Comparison of ENCODE assay signal across 11 mouse cellular contexts in the genomic region with DNA sequence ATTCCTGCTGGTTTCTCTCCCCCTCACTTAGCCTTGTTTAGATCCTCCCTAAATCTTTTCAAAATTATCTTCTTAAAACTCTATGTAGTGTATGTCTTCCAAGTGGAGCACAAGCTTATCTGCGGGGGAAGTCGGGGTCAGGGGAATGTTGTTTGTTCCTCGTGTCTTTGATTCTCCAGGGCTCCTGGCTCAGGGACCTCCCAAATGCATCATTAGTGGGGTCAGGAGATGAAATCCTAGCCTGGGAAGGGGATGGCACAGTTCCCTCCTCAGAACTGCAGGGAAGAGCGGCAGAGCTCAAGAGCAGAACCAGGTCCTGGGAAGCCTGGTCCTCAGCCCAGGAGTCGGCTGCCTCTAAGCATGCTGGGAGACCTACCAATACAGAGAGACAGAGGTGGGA. TPM values are rescaled to one million over a fixed set of nuclear protein-coding genes. Genes with fewer than 3 reads are reported as not detected.
DNase-seq lines count a peak whose midpoint lies in the region; ATAC-seq lines count a peak whose summit lies in the region.
"Had no signal": no experiment of that assay in that cellular context is flagged by ENCODE, and none has a peak within 500 bp of the region (broad histone marks: within the 10 kb centered on the region; RNA-seq: fewer than 3 reads in every experiment).

No protein-coding gene starts in this region.

- DNase-seq in heart, adult 18-20 months: peak; percentile 68 to 81
- no peak for DNase-seq in heart, adult 9 months (ENCODE audit: low spot score in 2 of 2)
- no peak for DNase-seq in midbrain, embryonic 10.5 days (ENCODE audit: low spot score)
- DNase-seq in midbrain, embryonic 11.5 days (ENCODE audit: low spot score, missing footprints): no peak
- DNase-seq in embryo, embryonic 10 days (ENCODE audit: low spot score): no peak
- no peak for DNase-seq in cerebellum, adult 11-12 months

- H3K9me3 ChIP-seq in midbrain, embryonic 10.5 days (replicated peaks): no peaks in the 10 kb centered on the region
- H3K9me3 ChIP-seq in midbrain, embryonic 11.5 days (ENCODE audit: control insufficient read depth, low read length): no peaks in the 10 kb centered on the region
- H3K9me3 ChIP-seq in intestine, embryonic 16.5 days (ENCODE audit: control insufficient read depth, low read length): no peaks in the 10 kb centered on the region
- H3K9me3 ChIP-seq in stomach, embryonic 16.5 days (replicated peaks; ENCODE audit: control insufficient read depth, low read length): no peaks in the 10 kb centered on the region
- H3K9me3 ChIP-seq: midbrain, embryonic 15.5 days had no signal

- WGBS in midbrain, embryonic 10.5 days: 73% methylated on average over 5 of the region's 5 CpGs
- 79% methylated on average over 5 of the region's 5 CpGs for WGBS in midbrain, embryonic 11.5 days
- 44% methylated on average over 5 of the region's 5 CpGs for WGBS in intestine, embryonic 16.5 days
- WGBS in stomach, embryonic 16.5 days: 36% methylated on average over 5 of the region's 5 CpGs

- H3K9ac ChIP-seq in midbrain, embryonic 11.5 days (ENCODE audit: low read length): no peak overlapping the region
- no peak overlapping the region for H3K9ac ChIP-seq in intestine, embryonic 16.5 days (ENCODE audit: low read depth, low read length)
- H3K9ac ChIP-seq in stomach, embryonic 16.5 days (ENCODE audit: low read length): no peak overlapping the region
- H3K9ac ChIP-seq: midbrain, embryonic 15.5 days had no signal

- peaks cover 18% of the 10 kb centered on the region for H3K4me1 ChIP-seq in midbrain, embryonic 10.5 days
- H3K4me1 ChIP-seq in midbrain, embryonic 11.5 days (ENCODE audit: control insufficient read depth, insufficient read depth, low read length): no peaks in the 10 kb centered on the region
- peaks cover 35% of the 10 kb centered on the region for H3K4me1 ChIP-seq in intestine, embryonic 16.5 days (ENCODE audit: control insufficient read depth, insufficient read depth, low read length)
- peaks cover 34% of the 10 kb centered on the region for H3K4me1 ChIP-seq in stomach, embryonic 16.5 days (ENCODE audit: control insufficient read depth, insufficient read depth, low read length)
- H3K4me1 ChIP-seq: midbrain, embryonic 15.5 days had no signal

- ATAC-seq in midbrain, embryonic 11.5 days (ENCODE audit: low FRiP score): no peak
- no peak for ATAC-seq in intestine, embryonic 16.5 days
- ATAC-seq in stomach, embryonic 16.5 days (ENCODE audit: insufficient read depth, low FRiP score): no peak
- ATAC-seq: midbrain, embryonic 15.5 days had no signal

- H3K27me3 ChIP-seq in midbrain, embryonic 10.5 days (ENCODE audit: low read depth, poor library complexity, severe bottlenecking): no peaks in the 10 kb centered on the region
- H3K27me3 ChIP-seq in midbrain, embryonic 11.5 days (ENCODE audit: control insufficient read depth, insufficient read depth, low read length): no peaks in the 10 kb centered on the region
- no peaks in the 10 kb centered on the region for H3K27me3 ChIP-seq in intestine, embryonic 16.5 days (replicated peaks; ENCODE audit: control insufficient read depth, insufficient read depth, low read length)
- H3K27me3 ChIP-seq in stomach, embryonic 16.5 days (ENCODE audit: control insufficient read depth, insufficient read depth, low read length): no peaks in the 10 kb centered on the region
- H3K27me3 ChIP-seq: midbrain, embryonic 15.5 days had no signal

- H3K27ac ChIP-seq in midbrain, embryonic 10.5 days (replicated peaks): peak overlapping the region; percentile 23; the same call in 1 of the 2 replicates
- no peak overlapping the region for H3K27ac ChIP-seq in midbrain, embryonic 11.5 days (ENCODE audit: low read depth, low read length)
- H3K27ac ChIP-seq in intestine, embryonic 16.5 days (ENCODE audit: low read length): peak overlapping the region; percentile 54
- peak overlapping the region; percentile 63 for H3K27ac ChIP-seq in stomach, embryonic 16.5 days (ENCODE audit: low read length)
- H3K27ac ChIP-seq: midbrain, embryonic 15.5 days had no signal

- H3K36me3 ChIP-seq in midbrain, embryonic 10.5 days: no peaks in the 10 kb centered on the region
- no peaks in the 10 kb centered on the region for H3K36me3 ChIP-seq in midbrain, embryonic 11.5 days (ENCODE audit: control insufficient read depth, insufficient read depth, low read length)
- no peaks in the 10 kb centered on the region for H3K36me3 ChIP-seq in intestine, embryonic 16.5 days (ENCODE audit: control insufficient read depth, insufficient read depth, low read length)
- no peaks in the 10 kb centered on the region for H3K36me3 ChIP-seq in stomach, embryonic 16.5 days (ENCODE audit: control insufficient read depth, insufficient read depth, low read length)
- H3K36me3 ChIP-seq: midbrain, embryonic 15.5 days had no signal

- H3K4me2 ChIP-seq in midbrain, embryonic 11.5 days: no peak overlapping the region
- H3K4me2 ChIP-seq in intestine, embryonic 16.5 days (ENCODE audit: low read depth, low read length): no peak overlapping the region
- H3K4me2 ChIP-seq in stomach, embryonic 16.5 days (ENCODE audit: low read depth, low read length): no peak overlapping the region
- H3K4me2 ChIP-seq: midbrain, embryonic 15.5 days had no signal

- H3K4me3 ChIP-seq in midbrain, embryonic 10.5 days: no peak overlapping the region
- H3K4me3 ChIP-seq in midbrain, embryonic 11.5 days (ENCODE audit: low read depth, low read length): no peak overlapping the region
- no peak overlapping the region for H3K4me3 ChIP-seq in intestine, embryonic 16.5 days (ENCODE audit: low read length)
- H3K4me3 ChIP-seq in stomach, embryonic 16.5 days (replicated peaks; ENCODE audit: low read length): no peak overlapping the region
- H3K4me3 ChIP-seq: erythroblast, embryonic 14.5 days; midbrain, embryonic 15.5 days had no signal

RNA-seq across cellular contexts. Expression of a gene that starts 2.3 kb away (rescaled TPM):
- total RNA-seq in heart, adult 18-20 months (2021): 10 to 100 TPM; 26.5 to 32.4 TPM
- 1.9 and 2.1 TPM in 2 replicates for polyA plus RNA-seq in midbrain, embryonic 10.5 days (2016; fragmentation: Nextera tagmentation; extraction: Ambion mirVana)
- 1.00 and 1.3 TPM in 2 replicates for polyA plus RNA-seq in midbrain, embryonic 11.5 days (2014; fragmentation: Nextera tagmentation; extraction: Ambion mirVana)
- polyA plus RNA-seq in intestine, embryonic 16.5 days (2015; fragmentation: Nextera tagmentation; extraction: Ambion mirVana): 1.8 TPM in 2 replicates
- polyA plus RNA-seq in stomach, embryonic 16.5 days (2015; fragmentation: Nextera tagmentation; extraction: Ambion mirVana): 2.3 and 2.8 TPM in 2 replicates
- polyA plus RNA-seq: erythroblast, embryonic 14.5 days had no signal

RNA-seq across cellular contexts. Expression of a gene that starts 12.6 kb away (rescaled TPM):
- 1 to 10 TPM; 3.6 to 5.2 TPM for total RNA-seq in heart, adult 18-20 months (2021)
- polyA plus RNA-seq in midbrain, embryonic 10.5 days (2016; fragmentation: Nextera tagmentation; extraction: Ambion mirVana): 17.0 and 17.7 TPM in 2 replicates
- polyA plus RNA-seq in midbrain, embryonic 11.5 days (2014; fragmentation: Nextera tagmentation; extraction: Ambion mirVana): 11.8 TPM in 2 replicates
- 11.4 and 11.9 TPM in 2 replicates for polyA plus RNA-seq in intestine, embryonic 16.5 days (2015; fragmentation: Nextera tagmentation; extraction: Ambion mirVana)
- polyA plus RNA-seq in stomach, embryonic 16.5 days (2015; fragmentation: Nextera tagmentation; extraction: Ambion mirVana): 10.9 and 11.9 TPM in 2 replicates

RNA-seq across cellular contexts. Expression of a gene that starts 45.5 kb away (rescaled TPM):
- total RNA-seq in heart, adult 18-20 months (2021): 10 to 100 TPM; 14.1 to 14.5 TPM
- 11.4 and 13.0 TPM in 2 replicates for polyA plus RNA-seq in midbrain, embryonic 10.5 days (2016; fragmentation: Nextera tagmentation; extraction: Ambion mirVana)
- 9.8 and 10.4 TPM in 2 replicates for polyA plus RNA-seq in midbrain, embryonic 11.5 days (2014; fragmentation: Nextera tagmentation; extraction: Ambion mirVana)
- 7.2 and 7.5 TPM in 2 replicates for polyA plus RNA-seq in intestine, embryonic 16.5 days (2015; fragmentation: Nextera tagmentation; extraction: Ambion mirVana)
- 8.8 and 9.6 TPM in 2 replicates for polyA plus RNA-seq in stomach, embryonic 16.5 days (2015; fragmentation: Nextera tagmentation; extraction: Ambion mirVana)

RNA-seq across cellular contexts. Expression of a gene that starts 54.8 kb away (rescaled TPM):
- not detected for total RNA-seq in heart, adult 18-20 months (2021)
- not detected in 2 replicates for polyA plus RNA-seq in midbrain, embryonic 10.5 days (2016; fragmentation: Nextera tagmentation; extraction: Ambion mirVana)
- polyA plus RNA-seq in midbrain, embryonic 11.5 days (2014; fragmentation: Nextera tagmentation; extraction: Ambion mirVana): not detected in 2 replicates
- not detected in 2 replicates for polyA plus RNA-seq in intestine, embryonic 16.5 days (2015; fragmentation: Nextera tagmentation; extraction: Ambion mirVana)
- polyA plus RNA-seq in stomach, embryonic 16.5 days (2015; fragmentation: Nextera tagmentation; extraction: Ambion mirVana): not detected in 2 replicates
- total RNA-seq: heart, postnatal 14 days had no signal
- polyA plus RNA-seq: erythroblast, embryonic 14.5 days; midbrain, embryonic 15.5 days had no signal

Comparison
In these comparisons a context has a peak if more than half of its experiments do, and no peak if none do; other contexts are left out.
1. DNase-seq: peak in heart, adult 18-20 months (2 of 2); none in heart, adult 9 months (0 of 2), midbrain, embryonic 10.5 days (single experiment), midbrain, embryonic 11.5 days (single experiment), embryo, embryonic 10 days (single experiment) and cerebellum, adult 11-12 months (single experiment).